Comparison of ENCODE assay signal across 9 mouse cellular contexts in genomic region chr1:169939345-169939744, GRCm38 (mm10). TPM values are rescaled to one million over a fixed set of nuclear protein-coding genes. Genes with fewer than 3 reads are reported as not detected.
DNase-seq lines count a peak whose midpoint lies in the region; ATAC-seq lines count a peak whose summit lies in the region.
"Had no signal": no experiment of that assay in that cellular context is flagged by ENCODE, and none has a peak within 500 bp of the region (broad histone marks: within the 10 kb centered on the region; RNA-seq: fewer than 3 reads in every experiment).

No protein-coding gene starts in this region.

- H3K9me3 ChIP-seq in hindbrain, embryonic 11.5 days (ENCODE audit: control insufficient read depth, low read length), result no peaks in the 10 kb centered on the region
- no peaks in the 10 kb centered on the region for H3K9me3 ChIP-seq in hindbrain, embryonic 10.5 days
- H3K9me3 ChIP-seq in forebrain, embryonic 11.5 days (ENCODE audit: control insufficient read depth, low read length), result no peaks in the 10 kb centered on the region
- H3K9me3 ChIP-seq: liver, embryonic 15.5 days had no signal

- H3K27me3 ChIP-seq in hindbrain, embryonic 11.5 days (ENCODE audit: control insufficient read depth, insufficient read depth, low read length), result no peaks in the 10 kb centered on the region
- H3K27me3 ChIP-seq in hindbrain, embryonic 10.5 days (ENCODE audit: insufficient read depth, poor library complexity, severe bottlenecking), result no peaks in the 10 kb centered on the region
- H3K27me3 ChIP-seq in forebrain, embryonic 11.5 days (ENCODE audit: control insufficient read depth, insufficient read depth, low read length), result no peaks in the 10 kb centered on the region
- H3K27me3 ChIP-seq: liver, embryonic 15.5 days had no signal

- H3K4me1 ChIP-seq in hindbrain, embryonic 11.5 days (replicated peaks; ENCODE audit: control insufficient read depth, insufficient read depth, low read length), result no peaks in the 10 kb centered on the region
- H3K4me1 ChIP-seq in hindbrain, embryonic 10.5 days (replicated peaks), result peaks cover 4% of the 10 kb centered on the region; the same call in 1 of the 2 replicates
- no peaks in the 10 kb centered on the region; the same call in 1 of the 2 replicates for H3K4me1 ChIP-seq in forebrain, embryonic 11.5 days (replicated peaks; ENCODE audit: control insufficient read depth, insufficient read depth, low read length)
- H3K4me1 ChIP-seq: liver, embryonic 15.5 days had no signal

- no peak for ATAC-seq in hindbrain, embryonic 11.5 days (ENCODE audit: low FRiP score)
- no peak for ATAC-seq in forebrain, embryonic 11.5 days (replicated peaks; ENCODE audit: low FRiP score)

- peak; percentile 79 for DNase-seq in hindbrain, embryonic 11.5 days (ENCODE audit: low spot score)
- no peak for DNase-seq in hindbrain, embryonic 10.5 days (ENCODE audit: low spot score)
- DNase-seq in testis, postnatal 10 days (ENCODE audit: low spot score), result peak; percentile 62
- DNase-seq in testis, postnatal 14 days (ENCODE audit: low spot score), result no peak
- DNase-seq in cerebellum, adult 8-10 months, result peak; percentile 36
- DNase-seq in kidney, postnatal 10 days, result peak; percentile 73
- peak; percentile 68 for DNase-seq in retina, embryonic 14.5 days (ENCODE audit: low spot score)
- no peak for DNase-seq in forebrain, embryonic 11.5 days (ENCODE audit: low spot score)

- 8% methylated on average over 2 of the region's 2 CpGs for WGBS in hindbrain, embryonic 11.5 days
- WGBS in hindbrain, embryonic 10.5 days, result 10% methylated on average over 2 of the region's 2 CpGs
- 8% methylated on average over 2 of the region's 2 CpGs for WGBS in forebrain, embryonic 11.5 days

- H3K9ac ChIP-seq in hindbrain, embryonic 11.5 days (ENCODE audit: low read depth, low read length), result no peak overlapping the region
- no peak overlapping the region for H3K9ac ChIP-seq in forebrain, embryonic 11.5 days (ENCODE audit: low read length)
- H3K9ac ChIP-seq: liver, embryonic 15.5 days had no signal

- no peak overlapping the region for H3K27ac ChIP-seq in hindbrain, embryonic 11.5 days (ENCODE audit: low read depth, low read length)
- H3K27ac ChIP-seq in hindbrain, embryonic 10.5 days, result no peak overlapping the region
- H3K27ac ChIP-seq in forebrain, embryonic 11.5 days (ENCODE audit: low read depth, low read length), result no peak overlapping the region
- H3K27ac ChIP-seq: liver, embryonic 15.5 days had no signal

- H3K4me2 ChIP-seq in hindbrain, embryonic 11.5 days (replicated peaks; ENCODE audit: low read depth, low read length), result no peak overlapping the region
- no peak overlapping the region for H3K4me2 ChIP-seq in forebrain, embryonic 11.5 days (ENCODE audit: low read depth, low read length, severe bottlenecking)
- H3K4me2 ChIP-seq: liver, embryonic 15.5 days had no signal

- no peak overlapping the region for H3K4me3 ChIP-seq in hindbrain, embryonic 11.5 days (ENCODE audit: low read depth, low read length)
- no peak overlapping the region for H3K4me3 ChIP-seq in hindbrain, embryonic 10.5 days
- H3K4me3 ChIP-seq in forebrain, embryonic 11.5 days (ENCODE audit: low read depth, low read length), result no peak overlapping the region
- H3K4me3 ChIP-seq: liver, embryonic 15.5 days had no signal

- H3K36me3 ChIP-seq in hindbrain, embryonic 11.5 days (ENCODE audit: control insufficient read depth, insufficient read depth, low read length), result no peaks in the 10 kb centered on the region
- H3K36me3 ChIP-seq in hindbrain, embryonic 10.5 days, result no peaks in the 10 kb centered on the region
- H3K36me3 ChIP-seq in forebrain, embryonic 11.5 days (ENCODE audit: control insufficient read depth, insufficient read depth, low read length), result no peaks in the 10 kb centered on the region
- H3K36me3 ChIP-seq: liver, embryonic 15.5 days had no signal

RNA-seq across cellular contexts. Expression of gene Ccdc190, which starts 10.9 kb away (rescaled TPM):
- polyA plus RNA-seq in hindbrain, embryonic 11.5 days (2014; fragmentation: Nextera tagmentation; extraction: Ambion mirVana), result 0.63 and 0.69 TPM in 2 replicates
- not detected in 2 replicates for polyA plus RNA-seq in hindbrain, embryonic 10.5 days (2016; fragmentation: Nextera tagmentation; extraction: Ambion mirVana)
- 0.55 and 0.63 TPM in 2 replicates for polyA plus RNA-seq in forebrain, embryonic 11.5 days (2014; fragmentation: Nextera tagmentation; extraction: Ambion mirVana)
- polyA plus RNA-seq: liver, embryonic 15.5 days had no signal

RNA-seq across cellular contexts. Expression of gene Hsd17b7, which starts 29.7 kb away (rescaled TPM):
- polyA plus RNA-seq in hindbrain, embryonic 11.5 days (2014; fragmentation: Nextera tagmentation; extraction: Ambion mirVana), result 26.3 and 27.6 TPM in 2 replicates
- polyA plus RNA-seq in hindbrain, embryonic 10.5 days (2016; fragmentation: Nextera tagmentation; extraction: Ambion mirVana), result 24.4 and 28.5 TPM in 2 replicates
- 20.8 and 20.9 TPM in 2 replicates for polyA plus RNA-seq in forebrain, embryonic 11.5 days (2014; fragmentation: Nextera tagmentation; extraction: Ambion mirVana)

Comparison
In these comparisons a context has a peak if more than half of its experiments do, and no peak if none do; other contexts are left out.
1. DNase-seq: peak in hindbrain, embryonic 11.5 days (single experiment), testis, postnatal 10 days (single experiment), cerebellum, adult 8-10 months (single experiment), kidney, postnatal 10 days (single experiment) and retina, embryonic 14.5 days (single experiment); none in hindbrain, embryonic 10.5 days (single experiment), testis, postnatal 14 days (single experiment) and forebrain, embryonic 11.5 days (single experiment).